Mouse (Mus musculus): ENCODE results near the gene Htr2c. TPM values are rescaled to one million over a fixed set of nuclear protein-coding genes. Genes with fewer than 3 reads are reported as not detected.

Htr2c gene
- not detected in 2 replicates for polyA plus RNA-seq (2014; fragmentation: Nextera tagmentation; extraction: Ambion mirVana)

- Histone ChIP-seq H3K36me3 (ENCODE audit: control insufficient read depth, insufficient read depth, low read length) (no peaks in the 10 kb centered on the region), H3K27ac (ENCODE audit: low read depth, low read length) (no peak within 1 kb of the TSS), H3K4me3 (ENCODE audit: low read depth, low read length) (peak within 1 kb of the TSS; percentile 41), H3K9me3 (replicated peaks; ENCODE audit: control insufficient read depth, low read length) (no peaks in the 10 kb centered on the region), H3K9ac (ENCODE audit: low read depth, low read length) (no peak within 1 kb of the TSS), H3K27me3 (ENCODE audit: control insufficient read depth, insufficient read depth, low read length) (peaks cover 26% of the 10 kb centered on the region), H3K4me2 (peak within 1 kb of the TSS; percentile 66), H3K4me1 (ENCODE audit: control insufficient read depth, insufficient read depth, low read length) (no peaks in the 10 kb centered on the region)
- ATAC-seq (replicated peaks; ENCODE audit: insufficient number of reproducible peaks, low FRiP score, low TSS enrichment), result no peak
- 23% methylated on average over 27 of the region's 27 CpGs for WGBS (ENCODE audit: insufficient replicate concordance)
Measured at GRCm38 (mm10) chrX:146962258-146962913, at the start of gene Htr2c. TSS of gene Htr2c (plus strand) at chrX:146962513.

- H3K27ac ChIP-seq (ENCODE audit: low read depth, low read length), result no peak overlapping the region
- H3K36me3 ChIP-seq (ENCODE audit: control insufficient read depth, insufficient read depth, low read length), result no peaks in the 10 kb centered on the region
- no peak for ATAC-seq (replicated peaks; ENCODE audit: insufficient number of reproducible peaks, low FRiP score, low TSS enrichment)
- no peak overlapping the region for H3K9ac ChIP-seq (ENCODE audit: low read depth, low read length)
- no peak overlapping the region for H3K4me3 ChIP-seq (ENCODE audit: low read depth, low read length)
- no peak overlapping the region for H3K4me2 ChIP-seq
- WGBS (ENCODE audit: insufficient replicate concordance), result 43% methylated on average over 1 of the region's 1 CpGs
- no peaks in the 10 kb centered on the region for H3K4me1 ChIP-seq (ENCODE audit: control insufficient read depth, insufficient read depth, low read length)
- no peaks in the 10 kb centered on the region for H3K27me3 ChIP-seq (ENCODE audit: control insufficient read depth, insufficient read depth, low read length)
- no peaks in the 10 kb centered on the region for H3K9me3 ChIP-seq (replicated peaks; ENCODE audit: control insufficient read depth, low read length)
Measured at GRCm38 (mm10) chrX:146928251-146928650, 34.1 kb upstream of the Htr2c start.

- no peaks in the 10 kb centered on the region for H3K27me3 ChIP-seq (ENCODE audit: control insufficient read depth, insufficient read depth, low read length)
- no peak for ATAC-seq (replicated peaks; ENCODE audit: insufficient number of reproducible peaks, low FRiP score, low TSS enrichment)
- no peaks in the 10 kb centered on the region for H3K9me3 ChIP-seq (replicated peaks; ENCODE audit: control insufficient read depth, low read length)
- no peak overlapping the region for H3K4me2 ChIP-seq
- H3K36me3 ChIP-seq (ENCODE audit: control insufficient read depth, insufficient read depth, low read length), result no peaks in the 10 kb centered on the region
- H3K4me1 ChIP-seq (ENCODE audit: control insufficient read depth, insufficient read depth, low read length), result no peaks in the 10 kb centered on the region
- no peak overlapping the region for H3K27ac ChIP-seq (ENCODE audit: low read depth, low read length)
- no peak overlapping the region for H3K9ac ChIP-seq (ENCODE audit: low read depth, low read length)
- H3K4me3 ChIP-seq (ENCODE audit: low read depth, low read length), result no peak overlapping the region
Measured at GRCm38 (mm10) chrX:146936332-146936731, 26.0 kb upstream of the Htr2c start.

- no peaks in the 10 kb centered on the region for H3K4me1 ChIP-seq (ENCODE audit: control insufficient read depth, insufficient read depth, low read length)
- H3K36me3 ChIP-seq (ENCODE audit: control insufficient read depth, insufficient read depth, low read length), result no peaks in the 10 kb centered on the region
- no peaks in the 10 kb centered on the region for H3K9me3 ChIP-seq (replicated peaks; ENCODE audit: control insufficient read depth, low read length)
- H3K4me2 ChIP-seq, result no peak overlapping the region
- H3K9ac ChIP-seq (ENCODE audit: low read depth, low read length), result no peak overlapping the region
- H3K27ac ChIP-seq (ENCODE audit: low read depth, low read length), result no peak overlapping the region
- ATAC-seq (replicated peaks; ENCODE audit: insufficient number of reproducible peaks, low FRiP score, low TSS enrichment), result no peak
- H3K27me3 ChIP-seq (ENCODE audit: control insufficient read depth, insufficient read depth, low read length), result no peaks in the 10 kb centered on the region
- H3K4me3 ChIP-seq (ENCODE audit: low read depth, low read length), result no peak overlapping the region
- 63% methylated on average over 2 of the region's 2 CpGs for WGBS (ENCODE audit: insufficient replicate concordance)
Measured at GRCm38 (mm10) chrX:146946216-146946886, 16.0 kb upstream of the Htr2c start.

GRCm38 (mm10) chrX:146946996-146947395 lies 15.3 kb upstream of the Htr2c start:
- no peaks in the 10 kb centered on the region for H3K9me3 ChIP-seq (replicated peaks; ENCODE audit: control insufficient read depth, low read length)
- ATAC-seq (replicated peaks; ENCODE audit: insufficient number of reproducible peaks, low FRiP score, low TSS enrichment), result no peak

GRCm38 (mm10) chrX:146958608-146959007 lies 3.7 kb upstream of the Htr2c start:
- no peak for ATAC-seq (replicated peaks; ENCODE audit: insufficient number of reproducible peaks, low FRiP score, low TSS enrichment)
- Histone ChIP-seq H3K36me3 (ENCODE audit: control insufficient read depth, insufficient read depth, low read length) (no peaks in the 10 kb centered on the region), H3K9ac (ENCODE audit: low read depth, low read length) (no peak overlapping the region), H3K27ac (ENCODE audit: low read depth, low read length) (no peak overlapping the region), H3K4me2 (no peak overlapping the region), H3K4me1 (ENCODE audit: control insufficient read depth, insufficient read depth, low read length) (no peaks in the 10 kb centered on the region), H3K9me3 (replicated peaks; ENCODE audit: control insufficient read depth, low read length) (no peaks in the 10 kb centered on the region), H3K4me3 (ENCODE audit: low read depth, low read length) (no peak overlapping the region), H3K27me3 (ENCODE audit: control insufficient read depth, insufficient read depth, low read length) (peaks cover 26% of the 10 kb centered on the region)
- WGBS (ENCODE audit: insufficient replicate concordance), result 69% methylated on average over 1 of the region's 1 CpGs

More at GRCm38 (mm10) chrX:146946996-146947395, 15.3 kb upstream of the Htr2c start:
- Histone ChIP-seq H3K9ac (ENCODE audit: low read depth, low read length) (no peak overlapping the region), H3K4me1 (ENCODE audit: control insufficient read depth, insufficient read depth, low read length) (no peaks in the 10 kb centered on the region), H3K4me2 (no peak overlapping the region), H3K4me3 (ENCODE audit: low read depth, low read length) (no peak overlapping the region), H3K36me3 (ENCODE audit: control insufficient read depth, insufficient read depth, low read length) (no peaks in the 10 kb centered on the region), H3K27me3 (ENCODE audit: control insufficient read depth, insufficient read depth, low read length) (no peaks in the 10 kb centered on the region), H3K27ac (ENCODE audit: low read depth, low read length) (no peak overlapping the region)

- no peak for ATAC-seq (replicated peaks; ENCODE audit: insufficient number of reproducible peaks, low FRiP score, low TSS enrichment)
- H3K4me3 ChIP-seq (ENCODE audit: low read depth, low read length), result no peak overlapping the region
- no peak overlapping the region for H3K9ac ChIP-seq (ENCODE audit: low read depth, low read length)
- 17% methylated on average over 10 of the region's 10 CpGs for WGBS (ENCODE audit: insufficient replicate concordance)
- no peak overlapping the region for H3K4me2 ChIP-seq
- H3K9me3 ChIP-seq (replicated peaks; ENCODE audit: control insufficient read depth, low read length), result no peaks in the 10 kb centered on the region
- no peaks in the 10 kb centered on the region for H3K36me3 ChIP-seq (ENCODE audit: control insufficient read depth, insufficient read depth, low read length)
- H3K4me1 ChIP-seq (ENCODE audit: control insufficient read depth, insufficient read depth, low read length), result no peaks in the 10 kb centered on the region
- no peak overlapping the region for H3K27ac ChIP-seq (ENCODE audit: low read depth, low read length)
- peaks cover 26% of the 10 kb centered on the region for H3K27me3 ChIP-seq (ENCODE audit: control insufficient read depth, insufficient read depth, low read length)
Measured at GRCm38 (mm10) chrX:146959960-146960359, 2.4 kb upstream of the Htr2c start.

GRCm38 (mm10) chrX:146962914-146963547 lies 718 bp downstream of the Htr2c start:
- H3K27ac ChIP-seq (ENCODE audit: low read depth, low read length), result no peak overlapping the region
- no peaks in the 10 kb centered on the region for H3K4me1 ChIP-seq (ENCODE audit: control insufficient read depth, insufficient read depth, low read length)
- no peak overlapping the region for H3K9ac ChIP-seq (ENCODE audit: low read depth, low read length)
- ATAC-seq (replicated peaks; ENCODE audit: insufficient number of reproducible peaks, low FRiP score, low TSS enrichment), result no peak
- H3K9me3 ChIP-seq (replicated peaks; ENCODE audit: control insufficient read depth, low read length), result no peaks in the 10 kb centered on the region
- WGBS (ENCODE audit: insufficient replicate concordance), result 19% methylated on average over 36 of the region's 37 CpGs
- H3K4me2 ChIP-seq, result peak overlapping the region; percentile 66
- H3K27me3 ChIP-seq (ENCODE audit: control insufficient read depth, insufficient read depth, low read length), result peaks cover 26% of the 10 kb centered on the region
- no peaks in the 10 kb centered on the region for H3K36me3 ChIP-seq (ENCODE audit: control insufficient read depth, insufficient read depth, low read length)
- peak overlapping the region; percentile 41 for H3K4me3 ChIP-seq (ENCODE audit: low read depth, low read length)

All from heart, embryonic 11.5 days (tissue).